Mouse (Mus musculus): Measurements from ENCODE around the gene Defa35. TPM values are rescaled to one million over a fixed set of nuclear protein-coding genes. Genes with fewer than 3 reads are reported as not detected.
"Not testable (repeated sequence)": the region's sequence is repeated elsewhere in the genome, so short reads cannot be mapped to it uniquely, and the experiment has no call there.

Defa35 gene
- total RNA-seq (2022), result not detected

DNA sequence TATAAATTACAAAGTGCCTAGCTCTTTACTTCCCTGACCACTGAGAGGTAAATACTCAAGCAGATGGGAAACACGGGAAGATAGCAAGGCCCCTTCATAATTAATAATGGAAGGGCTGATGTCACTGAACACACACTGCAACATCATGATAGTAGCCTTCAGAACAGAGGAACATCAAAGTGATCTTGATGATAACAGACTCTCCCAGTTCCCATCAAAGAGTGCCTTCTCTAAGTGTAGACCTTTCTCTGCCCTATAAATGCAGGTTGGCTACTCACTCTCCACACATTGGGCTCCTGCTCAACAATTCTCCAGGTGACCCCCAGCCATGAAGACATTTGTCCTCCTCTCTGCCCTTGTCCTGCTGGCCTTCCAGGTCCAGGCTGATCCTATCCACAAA, at the start of gene Defa35:
Gene Defa35, plus strand, starts transcription at position 301 of the 400 bp plus-strand sequence.
- DNase-seq (ENCODE audit: low spot score in 2 of 2), result not testable (repeated sequence)

DNA sequence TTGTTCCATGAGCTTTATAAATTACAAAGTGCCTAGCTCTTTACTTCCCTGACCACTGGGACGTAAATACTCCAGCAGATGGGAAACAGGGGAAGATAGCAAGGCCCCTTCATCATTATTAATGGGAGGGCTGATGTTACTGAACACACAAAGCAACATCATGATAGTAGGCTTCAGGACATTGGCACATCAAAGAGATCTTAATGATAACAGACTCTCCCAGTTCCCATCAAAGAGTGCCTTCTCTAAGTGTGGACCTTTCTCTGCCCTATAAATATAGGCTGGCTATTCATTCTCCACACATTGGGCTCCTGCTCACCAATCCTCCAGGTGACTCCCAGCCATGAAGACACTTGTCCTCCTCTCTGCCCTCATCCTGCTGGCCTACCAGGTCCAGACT, 39.6 kb upstream of the Defa35 start, which contains the start of gene Defa21:
Gene Defa21, plus strand, starts transcription at position 301 of the 400 bp plus-strand sequence.
- not testable (repeated sequence) for DNase-seq (ENCODE audit: low spot score in 2 of 2)

DNA sequence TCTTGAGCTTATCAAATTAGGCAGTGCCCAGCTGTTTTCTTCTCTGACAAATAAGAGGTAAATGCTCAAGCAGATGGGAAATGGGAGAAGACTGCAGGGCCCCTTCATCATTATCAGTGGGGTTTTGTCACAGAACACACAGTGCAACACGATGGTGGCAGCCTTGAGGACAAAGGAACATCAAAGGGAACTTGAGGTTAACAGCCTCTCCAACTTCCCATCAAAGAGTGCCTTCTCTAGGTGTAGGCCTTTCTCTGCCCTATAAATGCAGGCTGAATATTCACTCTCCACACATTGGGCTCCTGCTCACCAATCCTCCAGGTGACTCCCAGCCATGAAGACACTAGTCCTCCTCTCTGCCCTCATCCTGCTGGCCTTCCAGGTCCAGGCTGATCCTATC, 10.1 kb upstream of the Defa35 start, which contains the start of gene Defa23:
Gene Defa23, plus strand, starts transcription at position 301 of the 400 bp plus-strand sequence.
- DNase-seq (ENCODE audit: low spot score in 2 of 2), result not testable (repeated sequence)

GRCm38 (mm10) chr8:21084142-21084541, 19.3 kb downstream of the Defa35 start, which contains the start of gene Defa25:
Defa25 (plus strand) TSS chr8:21084442.
- not testable (repeated sequence) for DNase-seq (ENCODE audit: low spot score in 2 of 2)

- DNase-seq (ENCODE audit: low spot score in 2 of 2), result no peak
Measured at GRCm38 (mm10) chr8:21093106-21093505, 28.3 kb downstream of the Defa35 start.

DNA sequence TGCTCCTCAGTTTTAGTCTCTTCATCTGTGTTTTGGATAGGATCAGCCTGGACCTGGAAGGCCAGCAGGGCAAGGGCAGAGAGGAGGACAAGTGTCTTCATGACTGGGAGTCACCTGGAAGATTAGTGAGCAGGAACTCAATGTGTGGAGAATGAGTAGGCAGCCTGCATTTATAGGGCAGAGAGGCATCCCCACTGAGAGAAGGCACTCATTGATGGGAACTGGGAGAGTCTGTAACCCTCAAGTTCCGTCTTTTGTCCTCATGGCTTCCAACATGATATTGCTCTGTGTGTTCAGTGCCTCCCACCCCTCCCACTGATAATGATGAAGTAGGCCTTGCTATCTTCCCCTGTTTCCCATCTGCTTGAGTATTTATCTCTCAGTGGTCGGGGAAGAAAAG, 31.1 kb downstream of the Defa35 start, which contains the start of gene Gm14851:
Gene Gm14851, minus strand, starts transcription at position 101 of the 400 bp plus-strand sequence.
- DNase-seq (ENCODE audit: low spot score in 2 of 2), result not testable (repeated sequence)

Other genes starting within 250 kb of the Defa35 start
- gene Defb33, start 172.4 kb upstream of the Defa35 start, total RNA-seq (2022), result not detected
- not detected for gene Gm15056, start 162.4 kb upstream of the Defa35 start, total RNA-seq (2022)
- gene Gm6040, start 143.0 kb upstream of the Defa35 start, total RNA-seq (2022), result not detected
- not detected for gene AY761185, start 120.3 kb upstream of the Defa35 start, total RNA-seq (2022)
- not detected for gene Defa21, start 39.5 kb upstream of the Defa35 start, total RNA-seq (2022)
- gene Defa23, start 10.0 kb upstream of the Defa35 start, total RNA-seq (2022), result not detected
- gene Defa25, start 19.4 kb downstream of the Defa35 start, total RNA-seq (2022), result not detected
- not detected for gene Gm14851, start 31.0 kb downstream of the Defa35 start, total RNA-seq (2022)
- not detected for gene Defa30, start 69.6 kb downstream of the Defa35 start, total RNA-seq (2022)
- not detected for gene Defa22, start 97.2 kb downstream of the Defa35 start, total RNA-seq (2022)
- gene Defa31, start 126.6 kb downstream of the Defa35 start, total RNA-seq (2022), result not detected
- not detected for gene Gm15293, start 136.5 kb downstream of the Defa35 start, total RNA-seq (2022)
- not detected for gene Gm15292, start 184.7 kb downstream of the Defa35 start, total RNA-seq (2022)

All from layer of hippocampus, adult 8-10 months (tissue).